Mouse (Mus musculus): Measurements from ENCODE around the gene Stxbp6. TPM values are rescaled to one million over a fixed set of nuclear protein-coding genes. Genes with fewer than 3 reads are reported as not detected.
A peak's percentile ranks its signal among the peaks of the same experiment; 100 is the strongest.

Stxbp6 gene
- polyA plus RNA-seq, 1 experiment from 2014 or later, result 20.3 TPM

GRCm38 (mm10) chr12:45006569-45006968 lies 67.9 kb downstream of the Stxbp6 start:
- TF ChIP-seq CTCF (IDR thresholded peaks at IDR 0.05; ENCODE audit: low read depth), result no peak
- Histone ChIP-seq H3K36me3 (ENCODE audit: insufficient read depth, low read length) (no peaks in the 10 kb centered on the region), H3K27ac (no peak overlapping the region), H3K4me2 (ENCODE audit: low read length) (no peak overlapping the region), H3K4me1 (replicated peaks; ENCODE audit: insufficient read depth, low read length) (peaks cover 5% of the 10 kb centered on the region; the same call in 1 of the 2 replicates), H3K9me3 (replicated peaks; ENCODE audit: low read length) (no peaks in the 10 kb centered on the region), H3K9ac (ENCODE audit: low read depth, low read length) (no peak overlapping the region), H3K27me3 (ENCODE audit: insufficient read depth, low read length) (no peaks in the 10 kb centered on the region), H3K4me3 (replicated peaks; ENCODE audit: low read depth, low read length) (no peak overlapping the region)
- DNase-seq (ENCODE audit: low spot score) (peak; percentile 63), ATAC-seq (replicated peaks; ENCODE audit: low FRiP score, low read depth) (no peak; the same call in 1 of the 2 replicates)
- 57% methylated on average over 2 of the region's 2 CpGs for WGBS

- no peak overlapping the region for H3K27ac ChIP-seq
- no peak overlapping the region for H3K4me3 ChIP-seq (replicated peaks; ENCODE audit: low read depth, low read length)
- 69% methylated on average over 4 of the region's 4 CpGs for WGBS
These were observed 68.5 kb downstream of the Stxbp6 start for GRCm38 (mm10) chr12:45006049-45006448.

DNA sequence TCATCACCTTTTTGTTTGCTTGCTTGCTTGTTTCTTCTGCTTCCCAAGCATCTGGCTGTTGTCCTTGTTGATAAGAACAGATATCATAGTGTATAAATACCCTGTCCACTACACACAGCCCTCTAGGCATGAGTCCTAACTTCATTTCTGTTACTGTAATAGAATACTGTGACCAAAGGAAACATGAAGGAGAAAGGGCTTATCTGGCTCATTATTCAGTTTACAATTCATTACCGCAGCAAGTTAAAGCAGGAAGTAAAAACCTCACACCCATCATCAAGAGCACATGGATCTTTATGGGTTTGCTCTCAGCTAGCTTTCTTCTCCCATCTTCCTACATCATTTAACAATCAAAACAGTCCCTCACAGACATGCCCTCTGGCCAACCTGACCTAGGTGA lies 72.5 kb downstream of the Stxbp6 start:
- H3K27ac ChIP-seq, result no peak overlapping the region
- ATAC-seq (replicated peaks; ENCODE audit: low FRiP score, low read depth) (no peak), DNase-seq (ENCODE audit: low spot score) (no peak)
- no peak overlapping the region for H3K4me2 ChIP-seq (ENCODE audit: low read length)
- H3K4me3 ChIP-seq (replicated peaks; ENCODE audit: low read depth, low read length), result no peak overlapping the region
- no peak overlapping the region for H3K9ac ChIP-seq (ENCODE audit: low read depth, low read length)
- H3K36me3 ChIP-seq (ENCODE audit: insufficient read depth, low read length), result no peaks in the 10 kb centered on the region
- H3K9me3 ChIP-seq (replicated peaks; ENCODE audit: low read length), result no peaks in the 10 kb centered on the region
- WGBS, result 48% methylated on average over 1 of the region's 1 CpGs
- no peak for TF ChIP-seq CTCF (IDR thresholded peaks at IDR 0.05; ENCODE audit: low read depth)
- no peaks in the 10 kb centered on the region for H3K27me3 ChIP-seq (ENCODE audit: insufficient read depth, low read length)
- peaks cover 8% of the 10 kb centered on the region; the same call in 1 of the 2 replicates for H3K4me1 ChIP-seq (replicated peaks; ENCODE audit: insufficient read depth, low read length)

More at GRCm38 (mm10) chr12:45006049-45006448, 68.5 kb downstream of the Stxbp6 start:
- no peak overlapping the region for H3K4me2 ChIP-seq (ENCODE audit: low read length)
- no peaks in the 10 kb centered on the region for H3K36me3 ChIP-seq (ENCODE audit: insufficient read depth, low read length)
- H3K27me3 ChIP-seq (ENCODE audit: insufficient read depth, low read length), result no peaks in the 10 kb centered on the region
- no peak for TF ChIP-seq CTCF (IDR thresholded peaks at IDR 0.05; ENCODE audit: low read depth)
- H3K4me1 ChIP-seq (replicated peaks; ENCODE audit: insufficient read depth, low read length), result peaks cover 5% of the 10 kb centered on the region; the same call in 1 of the 2 replicates
- no peak for ATAC-seq (replicated peaks; ENCODE audit: low FRiP score, low read depth)
- no peaks in the 10 kb centered on the region for H3K9me3 ChIP-seq (replicated peaks; ENCODE audit: low read length)
- no peak overlapping the region for H3K9ac ChIP-seq (ENCODE audit: low read depth, low read length)
- DNase-seq (ENCODE audit: low spot score), result peak; percentile 44

DNA sequence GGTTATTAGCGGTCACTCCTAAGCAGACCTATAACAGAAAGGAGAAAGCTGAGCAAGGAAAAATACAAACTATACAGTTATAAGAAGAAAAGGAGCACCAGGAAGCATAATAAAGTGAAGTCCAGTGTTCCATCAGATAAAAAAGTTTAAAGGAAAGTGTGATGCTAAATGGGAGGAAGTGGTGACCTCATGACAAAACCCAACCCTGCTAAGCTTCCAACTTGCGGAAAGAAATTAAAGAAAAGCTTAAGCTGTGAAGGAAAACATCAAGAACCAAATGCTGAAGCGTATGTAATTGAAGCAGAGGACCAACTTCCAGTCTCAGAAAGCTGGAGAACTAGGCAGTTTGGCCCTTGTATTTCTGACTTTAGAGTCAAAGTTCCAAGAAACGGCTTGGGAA lies 77.1 kb downstream of the Stxbp6 start:
- ATAC-seq (replicated peaks; ENCODE audit: low FRiP score, low read depth), result no peak
- no peak for TF ChIP-seq CTCF (IDR thresholded peaks at IDR 0.05; ENCODE audit: low read depth)
- H3K4me1 ChIP-seq (replicated peaks; ENCODE audit: insufficient read depth, low read length), result 0 out of 2 replicates have a peak, but pooled peaks cover 3% of the 10 kb centered on the region
- no peak overlapping the region for H3K9ac ChIP-seq (ENCODE audit: low read depth, low read length)
- H3K4me2 ChIP-seq (ENCODE audit: low read length), result no peak overlapping the region
- H3K36me3 ChIP-seq (ENCODE audit: insufficient read depth, low read length), result no peaks in the 10 kb centered on the region
- no peak overlapping the region for H3K4me3 ChIP-seq (replicated peaks; ENCODE audit: low read depth, low read length)
- WGBS, result 77% methylated on average over 4 of the region's 4 CpGs
- no peaks in the 10 kb centered on the region for H3K27me3 ChIP-seq (ENCODE audit: insufficient read depth, low read length)
- no peak for DNase-seq (ENCODE audit: low spot score)
- H3K9me3 ChIP-seq (replicated peaks; ENCODE audit: low read length), result no peaks in the 10 kb centered on the region
- no peak overlapping the region for H3K27ac ChIP-seq

GRCm38 (mm10) chr12:44996897-44997296 lies 77.6 kb downstream of the Stxbp6 start:
- H3K4me3 ChIP-seq (replicated peaks; ENCODE audit: low read depth, low read length), result no peak overlapping the region
- ATAC-seq (replicated peaks; ENCODE audit: low FRiP score, low read depth) (no peak), DNase-seq (ENCODE audit: low spot score) (no peak)
- H3K9me3 ChIP-seq (replicated peaks; ENCODE audit: low read length), result no peaks in the 10 kb centered on the region
- H3K27me3 ChIP-seq (ENCODE audit: insufficient read depth, low read length), result no peaks in the 10 kb centered on the region
- no peak overlapping the region for H3K4me2 ChIP-seq (ENCODE audit: low read length)
- no peak overlapping the region for H3K27ac ChIP-seq
- H3K9ac ChIP-seq (ENCODE audit: low read depth, low read length), result no peak overlapping the region
- TF ChIP-seq CTCF (IDR thresholded peaks at IDR 0.05; ENCODE audit: low read depth), result no peak
- 64% methylated on average over 3 of the region's 3 CpGs for WGBS
- H3K4me1 ChIP-seq (replicated peaks; ENCODE audit: insufficient read depth, low read length), result 0 out of 2 replicates have a peak, but pooled peaks cover 3% of the 10 kb centered on the region
- no peaks in the 10 kb centered on the region for H3K36me3 ChIP-seq (ENCODE audit: insufficient read depth, low read length)

- Histone ChIP-seq H3K36me3 (ENCODE audit: insufficient read depth, low read length) (no peaks in the 10 kb centered on the region), H3K4me1 (replicated peaks; ENCODE audit: insufficient read depth, low read length) (0 out of 2 replicates have a peak, but pooled peaks cover 3% of the 10 kb centered on the region), H3K27ac (no peak overlapping the region), H3K4me3 (replicated peaks; ENCODE audit: low read depth, low read length) (no peak overlapping the region), H3K27me3 (ENCODE audit: insufficient read depth, low read length) (no peaks in the 10 kb centered on the region), H3K4me2 (ENCODE audit: low read length) (no peak overlapping the region), H3K9me3 (replicated peaks; ENCODE audit: low read length) (no peaks in the 10 kb centered on the region), H3K9ac (ENCODE audit: low read depth, low read length) (no peak overlapping the region)
- WGBS, result 79% methylated on average over 2 of the region's 2 CpGs
- DNase-seq (ENCODE audit: low spot score) (no peak), ATAC-seq (replicated peaks; ENCODE audit: low FRiP score, low read depth) (no peak)
- no peak for TF ChIP-seq CTCF (IDR thresholded peaks at IDR 0.05; ENCODE audit: low read depth)
These were observed 78.2 kb downstream of the Stxbp6 start for GRCm38 (mm10) chr12:44996274-44996673.

DNA sequence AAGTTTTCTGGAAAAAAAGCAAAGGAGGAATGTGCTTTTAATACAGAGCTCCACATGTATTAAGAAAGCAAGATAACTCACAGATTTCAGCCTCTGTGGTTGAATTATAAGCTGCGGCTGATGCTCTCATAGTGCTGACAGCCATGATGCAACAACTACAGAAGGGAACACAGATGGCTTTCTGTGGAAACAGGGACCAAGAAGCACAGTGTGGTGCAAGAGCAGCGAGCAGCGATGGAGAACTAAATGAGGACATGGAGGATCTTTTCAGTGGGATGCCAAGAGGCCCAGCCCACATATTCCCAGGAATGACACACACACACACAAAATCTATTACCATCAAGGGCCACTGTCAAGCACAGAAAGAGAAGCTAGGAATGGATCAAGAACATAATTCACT lies 81.1 kb downstream of the Stxbp6 start:
- Histone ChIP-seq H3K9me3 (replicated peaks; ENCODE audit: low read length) (no peaks in the 10 kb centered on the region), H3K4me1 (replicated peaks; ENCODE audit: insufficient read depth, low read length) (0 out of 2 replicates have a peak, but pooled peaks cover 3% of the 10 kb centered on the region), H3K9ac (ENCODE audit: low read depth, low read length) (no peak overlapping the region), H3K27ac (no peak overlapping the region), H3K36me3 (ENCODE audit: insufficient read depth, low read length) (no peaks in the 10 kb centered on the region), H3K27me3 (ENCODE audit: insufficient read depth, low read length) (no peaks in the 10 kb centered on the region), H3K4me2 (ENCODE audit: low read length) (no peak overlapping the region), H3K4me3 (replicated peaks; ENCODE audit: low read depth, low read length) (no peak overlapping the region)
- no peak for TF ChIP-seq CTCF (IDR thresholded peaks at IDR 0.05; ENCODE audit: low read depth)
- ATAC-seq (replicated peaks; ENCODE audit: low FRiP score, low read depth) (no peak), DNase-seq (ENCODE audit: low spot score) (no peak)
- 79% methylated on average over 3 of the region's 3 CpGs for WGBS

Data from kidney, postnatal 0 days (tissue).